Mouse (Mus musculus) thymus, postnatal 0 days (tissue): ENCODE measurements around the gene Fxr2. TPM values are rescaled to one million over a fixed set of nuclear protein-coding genes. Genes with fewer than 3 reads are reported as not detected.

ENCODE experiments used
- microRNA counts: library from miRNA; unstranded; fragments of <30 nt; microRNA quantifications from one replicate; lab custom pipeline; 2015
- microRNA-seq: library from miRNA; unstranded; fragments of <30 nt; microRNA quantifications from one replicate; pipeline ENCODE4, GENCODE M21; 2016; ENCODE audit warnings: borderline number of aligned reads
- polyA plus RNA-seq: library from polyadenylated mRNA; unstranded; fragments of >200 nt; fragmentation: Nextera tagmentation; extraction: Ambion mirVana; gene quantifications from 2 replicates; pipeline ENCODE4 v1.2.1, GENCODE M21; 2015

The Fxr2 gene
- polyA plus RNA-seq, 1 experiment from 2014 or later: 26.6 TPM

MicroRNA genes within 50 kb of the gene (microRNA counts, 519-probe panel; counts per million panel counts)
- 473 counts per million, percentile 71 among the panel's probes with 10 or more counts for microRNA mmu-miR-1934 (lab: Ali Mortazavi, UCI)
- 3,978 counts per million, percentile 79 among the panel's probes with 10 or more counts for microRNA mmu-miR-467f (lab: Ali Mortazavi, UCI)

Small RNA genes lying within 50 kb of the gene (microRNA-seq; reads per million reads assigned to microRNA genes)
- gene Mir1934: 12.9 reads per million, percentile 20 among the genes with 10 or more reads in this experiment
- not detected for gene Mir467f

Other genes starting within 250 kb of the Fxr2 start
- gene Naa38, start 237.5 kb upstream of the Fxr2 start, polyA plus RNA-seq: 194 and 211 TPM in 2 replicates
- 25.9 and 28.3 TPM in 2 replicates for gene Cyb5d1, start 237.4 kb upstream of the Fxr2 start, polyA plus RNA-seq
- gene Tmem88, start 234.8 kb upstream of the Fxr2 start, polyA plus RNA-seq: 10.4 and 12.9 TPM in 2 replicates
- gene Kdm6b, start 219.3 kb upstream of the Fxr2 start, polyA plus RNA-seq: 31.5 and 45.6 TPM in 2 replicates
- 0.12 and 0.20 TPM in 2 replicates for gene Dnah2, start 83.9 kb upstream of the Fxr2 start, polyA plus RNA-seq
- gene Efnb3, start 72.8 kb upstream of the Fxr2 start, polyA plus RNA-seq: 0.61 and 0.77 TPM in 2 replicates
- gene Wrap53, start 52.7 kb upstream of the Fxr2 start, polyA plus RNA-seq: 27.0 and 30.6 TPM in 2 replicates
- 138 and 165 TPM in 2 replicates for gene Trp53, start 52.6 kb upstream of the Fxr2 start, polyA plus RNA-seq
- gene Atp1b2, start 27.0 kb upstream of the Fxr2 start, polyA plus RNA-seq: 1.7 and 1.8 TPM in 2 replicates
- 0.13 TPM in 1 of 2 replicates, not detected in the other for gene Shbg, start 15.1 kb upstream of the Fxr2 start, polyA plus RNA-seq
- gene Sat2, start 11.0 kb upstream of the Fxr2 start, polyA plus RNA-seq: 3.5 and 4.3 TPM in 2 replicates
- gene Sox15, start 22.3 kb downstream of the Fxr2 start, polyA plus RNA-seq: 0.15 and 0.22 TPM in 2 replicates
- gene Mpdu1, start 29.7 kb downstream of the Fxr2 start, polyA plus RNA-seq: 71.1 and 75.2 TPM in 2 replicates
- gene Cd68, start 33.2 kb downstream of the Fxr2 start, polyA plus RNA-seq: 32.5 and 33.3 TPM in 2 replicates
- 560 and 602 TPM in 2 replicates for gene Eif4a1, start 39.4 kb downstream of the Fxr2 start, polyA plus RNA-seq
- gene Senp3, start 49.1 kb downstream of the Fxr2 start, polyA plus RNA-seq: 60.2 and 69.1 TPM in 2 replicates
- gene Tnfsf13, start 52.8 kb downstream of the Fxr2 start, polyA plus RNA-seq: 0.31 and 0.49 TPM in 2 replicates
- gene Tnfsf12, start 62.9 kb downstream of the Fxr2 start, polyA plus RNA-seq: 2.6 and 2.7 TPM in 2 replicates
- 1.5 and 2.1 TPM in 2 replicates for gene Tnfsfm13, start 63.1 kb downstream of the Fxr2 start, polyA plus RNA-seq
- gene Polr2a, start 125.6 kb downstream of the Fxr2 start, polyA plus RNA-seq: 20.6 and 22.4 TPM in 2 replicates
- 0.14 TPM in 1 of 2 replicates, not detected in the other for gene Slc35g3, start 129.0 kb downstream of the Fxr2 start, polyA plus RNA-seq
- 2.5 and 2.6 TPM in 2 replicates for gene Zbtb4, start 132.9 kb downstream of the Fxr2 start, polyA plus RNA-seq
- gene Chrnb1, start 163.0 kb downstream of the Fxr2 start, polyA plus RNA-seq: 3.2 and 3.4 TPM in 2 replicates
- gene Fgf11, start 168.9 kb downstream of the Fxr2 start, polyA plus RNA-seq: 0.65 and 0.84 TPM in 2 replicates
- gene Tmem102, start 172.6 kb downstream of the Fxr2 start, polyA plus RNA-seq: 11.2 and 12.8 TPM in 2 replicates
- gene Gm39566, start 182.3 kb downstream of the Fxr2 start, polyA plus RNA-seq: not detected in 2 replicates
- gene Spem2, start 185.5 kb downstream of the Fxr2 start, polyA plus RNA-seq: not detected in 2 replicates
- not detected in 2 replicates for gene Spem1, start 189.2 kb downstream of the Fxr2 start, polyA plus RNA-seq
- 1.2 and 1.9 TPM in 2 replicates for gene Nlgn2, start 204.8 kb downstream of the Fxr2 start, polyA plus RNA-seq
- 325 and 342 TPM in 2 replicates for gene Tmem256, start 205.5 kb downstream of the Fxr2 start, polyA plus RNA-seq
- gene Plscr3, start 213.4 kb downstream of the Fxr2 start, polyA plus RNA-seq: 68.4 and 70.4 TPM in 2 replicates
- gene Tnk1, start 225.7 kb downstream of the Fxr2 start, polyA plus RNA-seq: 1.1 and 1.5 TPM in 2 replicates
- gene Tmem95, start 245.0 kb downstream of the Fxr2 start, polyA plus RNA-seq: not detected in 2 replicates
- 1.7 and 2.3 TPM in 2 replicates for gene Kctd11, start 248.4 kb downstream of the Fxr2 start, polyA plus RNA-seq